Mouse (Mus musculus) thymus, adult 2 months (tissue): Measurements from ENCODE around the gene Nobox. TPM values are rescaled to one million over a fixed set of nuclear protein-coding genes. Genes with fewer than 3 reads are reported as not detected.

ENCODE experiments used
- DNase-seq: peaks from one replicate; pipeline ENCODE4 v3.0.0; 2021
- H3K27ac ChIP-seq: fragments of 200-500 bp; 2 replicates; pipeline ENCODE4 v1.5.1; 2012; ENCODE audit warnings: low read length, control low read depth; ENCODE audit not compliant: control insufficient read depth, insufficient read depth
- H3K27me3 ChIP-seq: fragments of 200-500 bp; 2 replicates; pipeline ENCODE4 v1.6.1; 2012; ENCODE audit warnings: mild to moderate bottlenecking, low read length, moderate library complexity, mixed read lengths; ENCODE audit not compliant: control insufficient read depth, insufficient read depth
- H3K36me3 ChIP-seq: fragments of 200-500 bp; 2 replicates; pipeline ENCODE4 v1.6.1; 2012; ENCODE audit warnings: mild to moderate bottlenecking, low read length, moderate library complexity; ENCODE audit not compliant: control insufficient read depth, insufficient read depth
- H3K4me1 ChIP-seq: fragments of 200-500 bp; replicated peaks from 2 replicates; pipeline ENCODE4 v1.6.1; 2012; ENCODE audit warnings: low read length; ENCODE audit not compliant: control insufficient read depth, insufficient read depth
- H3K4me3 ChIP-seq: fragments of 200-500 bp; 2 replicates; pipeline ENCODE4 v1.5.1; 2012; ENCODE audit warnings: mild to moderate bottlenecking, low read length, control low read depth, moderate library complexity; ENCODE audit not compliant: control insufficient read depth, insufficient read depth
- CTCF ChIP-seq: fragments of 200-500 bp; IDR thresholded peaks from 2 replicates; pipeline ENCODE4 v1.5.1; 2012; ENCODE audit warnings: mild to moderate bottlenecking, control low read depth, low read length, moderate library complexity, borderline replicate concordance; ENCODE audit not compliant: control insufficient read depth, poor library complexity, insufficient read depth; ENCODE audit errors: extremely low read depth
- POLR2A ChIP-seq: fragments of 200-500 bp; IDR thresholded peaks from 2 replicates; pipeline ENCODE4 v1.6.1; 2012; ENCODE audit warnings: mild to moderate bottlenecking, low read length, control low read depth, moderate library complexity; ENCODE audit not compliant: control insufficient read depth, poor library complexity, insufficient read depth; ENCODE audit errors: extremely low read depth
- WGBS: fragments of 180-500 bp; shearing (Covaris S2); methylation state at CpG from one replicate; pipeline ENCODE4 v1.1.7; 2018; 5-methylcytosine and 5-hydroxymethylcytosine counted together
- polyA plus RNA-seq: library from polyadenylated mRNA; depleted of rRNA; stranded (reverse); fragments of >200 nt; gene quantifications from 2 replicates; pipeline ENCODE4 v1.2.3, GENCODE M21; 2012; rRNA removed

Nobox gene
- polyA plus RNA-seq: 0.09 and 0.14 TPM in 2 replicates

DNA sequence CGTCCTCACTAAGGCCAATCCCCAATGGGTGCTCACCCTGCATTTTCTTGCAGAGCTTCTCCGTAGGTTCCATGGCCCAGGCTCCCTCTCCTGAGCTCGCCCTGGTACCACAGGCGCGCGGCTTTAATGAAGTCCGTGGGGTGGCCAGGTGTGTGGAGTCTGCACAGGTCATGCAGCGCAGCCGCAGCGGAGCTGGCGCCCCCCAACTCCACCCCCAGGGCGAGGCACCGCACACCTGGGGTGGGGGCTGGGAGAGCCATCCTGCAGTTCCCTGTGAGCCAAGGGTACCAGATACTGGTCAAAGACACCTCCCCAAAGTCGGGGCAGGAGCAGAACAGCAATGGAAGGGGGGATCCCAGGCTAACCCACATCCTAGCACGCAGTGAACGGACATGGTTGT lies at the start of gene Nobox:
Gene Nobox (minus strand): TSS at position 101 of the 400 bp plus-strand sequence.
- H3K27me3 ChIP-seq: no peaks in the 10 kb centered on the region
- no peak for DNase-seq
- no peaks in the 10 kb centered on the region for H3K36me3 ChIP-seq
- H3K4me1 ChIP-seq: no peaks in the 10 kb centered on the region
- no peak for TF ChIP-seq POLR2A
- no peak for TF ChIP-seq CTCF
- no peak within 1 kb of the TSS for H3K27ac ChIP-seq
- no peak within 1 kb of the TSS for H3K4me3 ChIP-seq
- WGBS: 82% methylated on average over 16 of the region's 16 CpGs

DNA sequence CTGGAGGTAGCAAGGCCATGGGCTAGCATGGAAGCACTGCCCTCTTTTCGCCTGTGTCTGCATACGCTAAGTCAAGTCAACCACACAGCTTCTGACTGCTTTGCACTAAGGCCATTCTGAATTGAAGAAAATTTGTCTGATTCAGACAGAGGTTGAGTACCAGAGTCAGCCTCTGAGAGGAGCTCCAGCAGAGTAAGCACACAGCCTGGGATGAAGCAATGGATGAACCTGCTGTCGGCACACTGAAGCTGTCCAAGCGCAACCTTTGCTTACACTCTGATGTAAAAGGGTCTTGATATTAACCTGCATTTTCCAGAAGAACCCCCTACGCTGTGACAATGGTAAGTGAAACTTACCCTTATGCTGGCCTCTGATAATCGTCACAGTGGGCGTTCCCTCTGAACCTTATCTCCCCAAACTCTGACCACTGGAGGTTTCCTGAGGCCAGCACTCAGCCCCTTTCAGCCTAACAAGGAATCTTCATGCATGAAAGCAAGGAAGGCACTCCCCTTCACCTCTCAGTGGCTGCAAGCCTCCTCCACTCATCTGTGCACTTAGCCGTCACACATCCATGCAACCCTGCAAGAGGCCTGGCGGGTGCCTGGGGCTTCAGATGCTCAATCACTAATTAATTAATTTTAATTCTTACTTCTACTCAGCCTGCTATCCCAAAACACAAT lies 45.3 kb upstream of the Nobox start:
- H3K27ac ChIP-seq: no peak overlapping the region
- H3K36me3 ChIP-seq: no peaks in the 10 kb centered on the region
- WGBS: 90% methylated on average over 9 of the region's 9 CpGs
- no peak for DNase-seq
- no peak overlapping the region for H3K4me3 ChIP-seq
- H3K4me1 ChIP-seq: no peaks in the 10 kb centered on the region
- TF ChIP-seq POLR2A: no peak
- TF ChIP-seq CTCF: no peak
- H3K27me3 ChIP-seq: no peaks in the 10 kb centered on the region

DNA sequence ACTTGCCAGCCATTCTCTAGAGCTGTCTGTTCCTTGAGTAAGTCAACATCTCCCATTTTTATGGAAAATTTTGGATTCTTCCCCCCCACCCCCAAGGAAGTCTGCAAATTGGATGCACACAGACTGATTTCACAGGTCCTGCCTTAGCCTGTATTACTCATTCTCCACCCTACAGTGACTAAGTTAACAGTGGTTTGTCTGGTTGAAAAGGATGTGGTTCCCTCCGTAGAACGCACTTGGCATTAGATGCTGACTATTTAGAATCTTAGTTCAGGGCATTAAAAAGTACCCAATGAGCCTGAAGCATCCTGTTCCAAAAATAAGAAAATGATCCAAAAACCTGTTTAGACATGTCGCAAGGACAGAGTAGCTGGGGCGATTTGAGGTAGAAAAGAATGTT lies 44.1 kb upstream of the Nobox start:
- Histone ChIP-seq H3K36me3 (no peaks in the 10 kb centered on the region), H3K27ac (no peak overlapping the region), H3K27me3 (no peaks in the 10 kb centered on the region), H3K4me3 (no peak overlapping the region), H3K4me1 (peaks cover 2% of the 10 kb centered on the region)
- 92% methylated on average over 4 of the region's 4 CpGs for WGBS
- TF ChIP-seq POLR2A (no peak), CTCF (no peak)
- no peak for DNase-seq

DNA sequence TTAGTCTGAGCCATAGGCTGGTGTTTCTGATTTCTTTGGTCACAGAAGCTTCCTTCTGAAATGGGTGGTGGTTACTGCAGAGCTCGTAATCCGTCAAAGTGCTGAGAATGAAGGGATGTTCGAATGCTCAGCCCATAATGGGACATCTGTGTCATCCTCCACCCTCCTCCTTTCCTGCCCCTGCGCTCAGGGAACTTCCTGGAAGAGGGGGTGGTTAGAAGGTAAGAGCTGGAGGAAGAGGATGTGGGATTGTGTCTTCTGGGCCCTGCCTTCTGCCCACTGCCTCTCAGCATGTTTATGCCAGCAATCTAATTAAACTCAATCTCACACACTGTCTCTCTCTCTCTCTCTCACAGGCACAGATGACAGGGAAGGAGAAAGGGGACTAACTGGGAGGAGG lies 39.7 kb upstream of the Nobox start:
- DNase-seq: no peak
- H3K4me1 ChIP-seq: peaks cover 2% of the 10 kb centered on the region
- H3K27ac ChIP-seq: no peak overlapping the region
- H3K27me3 ChIP-seq: no peaks in the 10 kb centered on the region
- no peak overlapping the region for H3K4me3 ChIP-seq
- TF ChIP-seq CTCF: no peak
- TF ChIP-seq POLR2A: no peak
- no peaks in the 10 kb centered on the region for H3K36me3 ChIP-seq
- 17% methylated on average over 4 of the region's 4 CpGs for WGBS

DNA sequence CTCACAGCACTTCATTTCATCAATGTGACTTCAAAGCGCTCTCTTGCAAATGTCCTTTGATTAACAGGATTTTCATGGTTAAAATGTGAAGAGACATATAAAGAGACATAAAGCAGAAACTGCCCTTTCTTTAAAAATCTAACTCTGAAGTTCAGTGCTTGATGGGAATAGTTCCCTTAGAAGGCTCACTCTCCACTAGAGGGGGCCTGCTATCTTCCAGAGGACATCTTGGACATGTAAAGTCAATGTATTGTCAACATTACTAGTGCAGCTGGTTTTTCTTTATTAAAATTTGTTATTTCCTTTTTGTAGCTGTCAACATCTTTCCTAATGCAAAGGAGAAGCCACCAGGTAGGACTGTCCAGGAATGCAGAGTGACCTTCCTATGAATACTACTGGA lies 38.3 kb upstream of the Nobox start:
- Histone ChIP-seq H3K4me3 (no peak overlapping the region), H3K4me1 (peaks cover 2% of the 10 kb centered on the region), H3K27ac (no peak overlapping the region), H3K27me3 (no peaks in the 10 kb centered on the region), H3K36me3 (no peaks in the 10 kb centered on the region)
- 93% methylated on average over 1 of the region's 1 CpGs for WGBS
- TF ChIP-seq CTCF (no peak), POLR2A (no peak)
- no peak for DNase-seq

DNA sequence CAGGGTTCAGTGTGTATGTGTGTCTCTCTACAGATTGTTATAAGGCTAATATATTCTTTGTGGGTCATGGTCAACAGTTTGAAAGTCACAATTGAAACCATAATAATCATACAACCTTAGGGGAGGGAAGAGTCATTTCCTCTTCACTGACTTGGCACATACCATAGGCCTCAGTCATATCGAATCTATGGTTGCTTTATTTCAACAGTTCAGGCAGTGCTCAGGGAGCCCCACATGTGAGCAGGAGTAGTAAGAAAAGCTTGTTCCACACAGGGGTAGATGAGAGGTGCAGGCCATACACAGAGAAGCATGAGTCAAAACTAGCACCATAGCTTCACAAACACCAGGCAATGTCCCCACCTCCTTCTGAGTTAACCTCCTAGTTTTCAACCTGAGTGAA lies 33.7 kb upstream of the Nobox start:
- Histone ChIP-seq H3K27me3 (no peaks in the 10 kb centered on the region), H3K27ac (no peak overlapping the region), H3K4me1 (no peaks in the 10 kb centered on the region), H3K4me3 (no peak overlapping the region), H3K36me3 (no peaks in the 10 kb centered on the region)
- DNase-seq: no peak
- no peak for TF ChIP-seq POLR2A
- no peak for TF ChIP-seq CTCF
- 78% methylated on average over 1 of the region's 1 CpGs for WGBS

DNA sequence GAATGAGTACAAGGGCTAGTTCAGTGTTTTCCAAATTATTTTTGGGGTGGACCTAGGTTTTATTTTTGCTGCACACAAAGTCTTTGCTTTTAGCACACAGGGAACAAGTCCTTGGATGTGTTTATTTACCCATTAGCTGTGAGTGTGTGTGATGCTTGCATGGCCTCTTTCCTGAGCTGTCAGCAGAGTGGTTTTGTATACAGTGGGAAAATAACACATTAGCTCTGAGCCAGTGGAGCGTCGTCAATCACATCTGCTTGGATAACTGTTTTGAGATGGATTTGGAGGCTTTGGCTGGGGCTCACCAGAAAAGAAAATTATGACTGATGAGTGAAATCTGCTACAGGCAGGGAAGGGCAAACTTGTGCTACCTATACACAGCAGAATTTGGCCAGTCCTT lies 33.0 kb upstream of the Nobox start:
- H3K4me3 ChIP-seq: no peak overlapping the region
- no peak for TF ChIP-seq POLR2A
- TF ChIP-seq CTCF: no peak

More for the DNA sequence above, 33.0 kb upstream of the Nobox start:
- WGBS: 100% methylated on average over 2 of the region's 2 CpGs
- Histone ChIP-seq H3K27me3 (no peaks in the 10 kb centered on the region), H3K4me1 (no peaks in the 10 kb centered on the region), H3K36me3 (no peaks in the 10 kb centered on the region), H3K27ac (no peak overlapping the region)
- DNase-seq: no peak
